Mouse (Mus musculus) megakaryocyte, embryonic 14.5 days (primary cell): ENCODE data around the gene Fgfr2.

Experiments
- FLI1 ChIP-seq: IDR thresholded peaks from 2 replicates; pipeline ENCODE4 v1.6.1; 2012; ENCODE audit warnings: low read length, inconsistent platforms, mixed read lengths
- GATA1 ChIP-seq: IDR thresholded peaks from 3 replicates; pipeline ENCODE4 v1.6.1; 2012; ENCODE audit warnings: mixed read lengths, low read length, inconsistent platforms, borderline replicate concordance

DNA sequence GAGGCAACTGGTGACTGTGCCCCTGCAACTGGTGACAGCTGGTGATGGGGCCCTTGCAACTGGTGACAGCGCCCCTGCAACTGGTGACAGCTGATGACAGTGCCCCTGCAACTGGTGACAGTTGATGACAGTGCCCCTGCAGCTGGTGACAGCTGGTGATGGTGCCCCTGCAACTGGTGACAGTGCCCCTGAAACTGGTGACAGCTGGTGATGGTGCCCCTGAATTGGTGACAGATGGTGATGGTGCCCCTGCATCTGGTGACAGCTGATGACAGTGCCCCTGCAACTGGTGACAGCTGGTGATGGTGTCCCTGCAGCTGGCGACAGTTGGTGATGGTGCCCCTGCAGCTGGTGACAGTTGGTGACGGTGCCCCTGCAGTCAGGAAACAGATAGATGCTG is 2296.8 kb downstream of the Fgfr2 start:
- TF ChIP-seq FLI1 = no peak
- TF ChIP-seq GATA1 = no peak
